Mouse (Mus musculus) small intestine, adult 2 months (tissue): ENCODE results near the gene Ctla4. TPM values are rescaled to one million over a fixed set of nuclear protein-coding genes. Genes with fewer than 3 reads are reported as not detected.

Source experiments
- H3K27ac ChIP-seq: fragments of 200-500 bp; 2 replicates; pipeline ENCODE4 v1.5.1; 2012; ENCODE audit warnings: low read depth, low read length, control low read depth, inconsistent platforms; ENCODE audit not compliant: insufficient read depth
- H3K27me3 ChIP-seq: fragments of 200-500 bp; 2 replicates; pipeline ENCODE4 v1.6.1; 2012; ENCODE audit warnings: mild to moderate bottlenecking, moderate library complexity, low read length, inconsistent platforms; ENCODE audit not compliant: control insufficient read depth, insufficient read depth
- H3K36me3 ChIP-seq: fragments of 200-500 bp; 2 replicates; pipeline ENCODE4 v1.6.1; 2012; ENCODE audit warnings: mild to moderate bottlenecking, low read length, control low read depth, inconsistent platforms; ENCODE audit not compliant: control insufficient read depth, insufficient read depth
- H3K4me1 ChIP-seq: fragments of 200-500 bp; 2 replicates; pipeline ENCODE4 v1.6.1; 2012; ENCODE audit warnings: low read length, inconsistent platforms, mixed read lengths; ENCODE audit not compliant: control insufficient read depth, insufficient read depth, insufficient read length
- H3K4me3 ChIP-seq: fragments of 200-500 bp; 2 replicates; pipeline ENCODE4 v1.5.1; 2012; ENCODE audit warnings: low read depth, mild to moderate bottlenecking, control low read depth, inconsistent platforms, low read length, moderate library complexity
- CTCF ChIP-seq: fragments of 200-500 bp; IDR thresholded peaks from 2 replicates; pipeline ENCODE4 v1.5.1; 2012; ENCODE audit warnings: low read depth, mild to moderate bottlenecking, control low read depth, inconsistent platforms, low read length, moderate library complexity, mixed read lengths; ENCODE audit not compliant: insufficient replicate concordance, insufficient read length; ENCODE audit errors: extremely low read depth
- POLR2A ChIP-seq: fragments of 200-500 bp; IDR thresholded peaks from 2 replicates; pipeline ENCODE4 v1.6.1; 2012; ENCODE audit warnings: low read depth, mild to moderate bottlenecking, control low read depth, inconsistent platforms, low read length, moderate library complexity
- WGBS: fragments of 180-500 bp; shearing (Covaris S2); methylation state at CpG from one replicate; pipeline ENCODE4 v1.1.7; 2018; 5-methylcytosine and 5-hydroxymethylcytosine counted together
- polyA plus RNA-seq: library from polyadenylated mRNA; depleted of rRNA; stranded (reverse); fragments of >200 nt; gene quantifications from 2 replicates; pipeline ENCODE4 v1.2.3, GENCODE M21; 2012

The Ctla4 gene
- polyA plus RNA-seq, 1 experiment: 0.30 TPM

DNA sequence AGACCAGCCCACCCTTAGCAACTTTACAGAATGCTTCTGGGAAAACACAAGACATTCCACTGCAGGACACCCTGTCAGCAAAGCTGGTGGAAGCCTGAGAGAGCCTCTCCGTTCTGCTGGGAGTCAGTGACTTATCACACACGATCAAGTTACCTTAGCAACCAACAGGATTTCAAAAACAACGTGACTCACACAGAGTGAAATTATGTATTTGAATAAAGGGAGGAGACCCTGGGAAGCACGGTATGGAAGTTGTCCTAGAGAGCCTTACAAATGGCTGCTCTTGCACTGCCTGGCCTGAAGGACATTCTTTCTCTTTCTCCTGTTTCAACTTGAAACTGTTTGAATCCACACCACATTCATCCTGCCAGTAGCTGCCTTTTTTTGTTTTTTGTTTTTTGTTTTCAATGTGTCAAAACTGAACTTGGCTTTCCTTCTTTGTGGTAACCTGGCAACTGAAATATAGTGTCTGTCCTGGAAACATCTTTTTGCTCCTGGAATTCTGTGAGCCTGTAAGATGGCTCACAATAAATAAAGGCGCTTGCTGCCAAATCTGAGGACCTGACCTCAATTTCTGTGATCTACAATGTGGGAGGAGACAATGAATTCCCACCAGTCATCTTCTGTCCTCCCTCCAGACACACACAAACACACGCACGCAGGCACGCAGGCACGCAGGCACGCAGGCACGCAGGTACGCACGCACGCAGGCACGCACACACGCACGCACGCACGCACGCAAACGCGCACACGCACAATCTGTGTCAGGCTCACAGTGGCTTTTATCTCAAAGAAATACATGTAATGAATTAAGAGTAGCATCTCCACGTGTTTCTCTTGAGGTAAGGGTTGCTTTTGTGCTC is 33.9 kb downstream of the Ctla4 start:
- TF ChIP-seq CTCF: no peak
- TF ChIP-seq POLR2A: no peak
- Histone ChIP-seq H3K4me1 (peaks cover 4% of the 10 kb centered on the region; the same call in 1 of the 2 replicates), H3K27ac (no peak overlapping the region), H3K27me3 (no peaks in the 10 kb centered on the region; the same call in 1 of the 2 replicates), H3K4me3 (no peak overlapping the region), H3K36me3 (no peaks in the 10 kb centered on the region)
- 81% methylated on average over 24 of the region's 24 CpGs for WGBS

DNA sequence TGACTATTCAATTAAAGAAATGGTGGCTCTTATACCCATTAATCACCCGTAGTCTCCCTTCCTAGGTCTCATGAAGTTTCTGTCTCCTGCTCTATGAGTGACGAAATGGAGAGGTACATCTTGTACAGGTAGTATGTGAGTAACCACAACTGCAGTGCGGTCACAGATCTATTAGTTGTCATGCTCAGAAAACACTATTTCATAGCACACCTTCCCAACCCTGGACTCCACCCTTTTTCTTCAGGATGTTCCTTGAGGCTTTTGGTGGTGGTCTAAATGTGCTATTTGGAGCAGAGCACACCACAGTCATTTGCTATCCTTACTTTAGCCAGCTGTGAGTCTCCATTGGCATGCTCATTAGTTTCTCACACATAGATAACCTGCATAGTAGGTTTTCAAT is 42.2 kb downstream of the Ctla4 start:
- H3K4me1 ChIP-seq: no peaks in the 10 kb centered on the region; the same call in 1 of the 2 replicates
- H3K4me3 ChIP-seq: no peak overlapping the region
- H3K27ac ChIP-seq: no peak overlapping the region
- TF ChIP-seq POLR2A: no peak
- TF ChIP-seq CTCF: no peak
- no peaks in the 10 kb centered on the region for H3K27me3 ChIP-seq
- no peaks in the 10 kb centered on the region for H3K36me3 ChIP-seq
- 88% methylated on average over 3 of the region's 3 CpGs for WGBS

DNA sequence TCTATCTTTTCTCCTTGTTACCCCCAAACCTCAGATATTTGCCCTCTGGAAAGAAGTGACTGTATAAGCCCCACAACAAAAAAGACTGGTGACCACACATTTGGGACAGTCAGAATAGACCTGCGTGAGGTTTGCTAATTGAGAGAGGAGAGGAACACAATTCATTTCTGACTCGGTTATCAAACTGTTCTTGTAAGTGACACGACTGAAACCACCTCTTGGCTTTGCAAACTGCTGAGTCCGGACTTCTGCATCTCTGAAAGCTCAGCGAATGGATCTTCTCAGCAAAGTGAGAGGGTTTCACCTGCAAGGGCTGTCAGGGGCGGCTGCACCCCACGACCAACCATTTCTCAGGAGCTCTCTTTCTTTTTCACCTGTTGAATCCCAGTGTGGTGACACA is 43.6 kb downstream of the Ctla4 start:
- Histone ChIP-seq H3K36me3 (no peaks in the 10 kb centered on the region), H3K4me1 (no peaks in the 10 kb centered on the region; the same call in 1 of the 2 replicates), H3K27me3 (no peaks in the 10 kb centered on the region), H3K27ac (no peak overlapping the region), H3K4me3 (no peak overlapping the region)
- no peak for TF ChIP-seq POLR2A
- TF ChIP-seq CTCF: no peak
- WGBS: 80% methylated on average over 7 of the region's 7 CpGs

DNA sequence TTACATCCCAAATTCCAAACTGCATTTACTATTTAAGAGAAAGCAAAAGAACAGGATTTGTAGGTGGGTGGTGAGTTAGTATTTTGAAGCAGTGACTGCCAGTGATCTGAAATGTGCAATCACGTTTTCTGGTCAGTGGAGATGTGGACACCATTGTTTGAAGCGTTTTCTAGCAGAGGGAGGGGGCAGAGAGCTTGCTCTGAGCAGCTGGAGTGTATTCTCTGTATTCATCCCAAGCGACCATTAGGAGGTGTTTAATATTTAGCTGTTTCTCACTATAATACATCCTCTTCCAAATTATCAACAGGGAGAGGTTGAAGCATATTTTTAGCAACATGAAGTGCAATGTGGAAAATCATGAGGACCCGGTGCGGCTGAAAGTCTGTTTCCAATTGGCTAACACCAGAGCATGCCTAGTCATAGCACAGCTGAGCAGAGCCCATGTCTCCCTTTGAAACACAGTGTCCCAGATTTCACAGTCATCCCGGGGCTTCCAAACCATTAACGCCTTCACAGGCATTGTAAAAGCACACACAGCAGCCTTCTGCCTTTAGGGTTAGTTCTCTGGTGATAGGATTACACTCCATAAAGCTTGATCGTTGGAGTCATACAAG is 49.3 kb downstream of the Ctla4 start:
- Histone ChIP-seq H3K36me3 (no peaks in the 10 kb centered on the region), H3K4me1 (no peaks in the 10 kb centered on the region), H3K27ac (no peak overlapping the region), H3K27me3 (no peaks in the 10 kb centered on the region), H3K4me3 (no peak overlapping the region)
- 59% methylated on average over 8 of the region's 8 CpGs for WGBS
- no peak for TF ChIP-seq CTCF

DNA sequence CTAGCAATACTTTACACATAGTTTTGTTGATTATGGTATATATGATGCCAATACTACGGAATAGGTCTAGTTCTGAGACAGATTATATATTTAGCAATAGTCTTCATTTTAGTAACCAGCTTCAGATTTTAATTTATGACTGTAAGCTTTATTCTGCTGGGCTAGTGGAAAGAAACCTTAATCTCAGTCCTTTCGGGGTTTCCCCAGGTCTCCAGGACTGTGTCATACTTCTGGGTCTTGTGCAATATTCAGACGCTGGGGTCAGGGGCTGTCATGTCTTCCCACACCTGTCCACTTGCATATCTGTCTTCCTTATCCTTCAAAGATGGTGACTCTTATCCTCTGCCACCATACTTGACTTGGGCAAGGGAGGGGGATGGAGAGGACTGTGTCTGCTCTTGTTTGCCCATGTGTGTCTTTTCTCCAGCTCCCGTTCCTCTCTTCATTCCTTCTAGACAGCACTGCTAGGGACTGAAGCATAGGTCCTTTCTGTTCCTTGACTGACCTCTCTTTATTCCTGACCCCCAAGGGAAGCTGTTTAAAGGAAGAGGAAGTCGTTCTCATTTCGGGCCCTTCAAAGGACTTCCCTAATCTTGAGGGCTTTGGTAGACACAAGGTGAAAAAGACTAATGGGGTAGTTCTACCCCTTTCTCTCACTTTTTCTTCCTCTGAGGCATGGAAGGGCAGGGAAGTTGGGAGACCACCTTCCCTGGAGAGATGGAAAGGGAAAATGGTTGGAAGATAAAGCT is 50.3 kb downstream of the Ctla4 start:
- Histone ChIP-seq H3K4me3 (no peak overlapping the region), H3K27me3 (no peaks in the 10 kb centered on the region), H3K4me1 (peaks cover 3% of the 10 kb centered on the region; the same call in 1 of the 2 replicates), H3K27ac (no peak overlapping the region), H3K36me3 (no peaks in the 10 kb centered on the region)
- TF ChIP-seq POLR2A (no peak), CTCF (no peak)
- 71% methylated on average over 6 of the region's 6 CpGs for WGBS

DNA sequence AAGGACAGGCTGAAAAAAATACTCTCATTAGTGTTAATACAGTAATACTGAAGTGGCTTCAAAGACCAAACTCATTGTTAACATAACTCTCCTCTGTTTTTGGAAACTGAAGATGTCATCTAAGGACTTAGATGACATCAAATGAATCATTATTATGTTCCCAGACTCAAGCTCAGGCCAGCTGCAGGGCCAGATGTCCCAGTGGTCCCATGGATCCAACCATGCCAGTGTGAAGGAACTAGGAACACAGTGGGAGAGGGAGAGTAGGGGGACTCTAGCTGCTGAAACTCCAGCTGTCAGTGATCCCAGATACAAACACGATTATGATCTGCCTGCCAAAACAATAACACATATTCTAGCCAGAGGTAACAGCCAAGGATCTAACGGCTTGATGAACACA is 51.5 kb downstream of the Ctla4 start:
- H3K27me3 ChIP-seq: no peaks in the 10 kb centered on the region
- TF ChIP-seq POLR2A (no peak), CTCF (no peak)
- H3K4me1 ChIP-seq: peaks cover 6% of the 10 kb centered on the region; the same call in 1 of the 2 replicates
- no peak overlapping the region for H3K27ac ChIP-seq
- H3K4me3 ChIP-seq: no peak overlapping the region
- no peaks in the 10 kb centered on the region for H3K36me3 ChIP-seq
- WGBS: 71% methylated on average over 2 of the region's 2 CpGs

DNA sequence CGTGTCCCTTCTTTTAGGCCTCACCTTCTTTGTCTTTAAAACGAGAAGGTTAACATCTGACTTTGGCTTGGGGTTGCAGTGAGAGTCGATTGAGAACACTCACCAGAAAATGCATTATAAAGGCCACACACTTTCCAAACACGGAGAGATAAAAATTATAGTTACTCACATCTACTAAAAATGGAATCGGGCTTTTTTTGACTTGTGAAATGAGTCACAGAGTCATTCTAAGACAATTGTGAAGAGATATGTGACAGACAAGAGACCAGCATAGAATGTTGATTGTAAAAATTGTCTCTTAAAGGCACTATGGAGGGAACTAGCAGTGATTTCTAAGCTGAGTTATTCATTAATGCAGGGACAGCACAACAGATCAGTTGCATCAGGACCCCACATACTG is 52.2 kb downstream of the Ctla4 start:
- Histone ChIP-seq H3K4me3 (no peak overlapping the region), H3K36me3 (no peaks in the 10 kb centered on the region), H3K4me1 (peaks cover 6% of the 10 kb centered on the region; the same call in 1 of the 2 replicates), H3K27ac (no peak overlapping the region), H3K27me3 (no peaks in the 10 kb centered on the region)
- 79% methylated on average over 5 of the region's 5 CpGs for WGBS
- TF ChIP-seq CTCF: no peak
- TF ChIP-seq POLR2A: no peak
